Mouse (Mus musculus) gastrocnemius, postnatal 14 days (tissue): ENCODE measurements around the gene Gtf3c2. TPM values are rescaled to one million over a fixed set of nuclear protein-coding genes. Genes with fewer than 3 reads are reported as not detected.

Experiments
- DNase-seq: peaks from one replicate; pipeline ENCODE4 v3.0.0; 2021; ENCODE audit warnings: mixed read lengths
- intact Hi-C: fragments of 180-260 bp; cut with DNase I; formaldehyde crosslinking; loops from one replicate; pipeline ENCODE4 v1.15.1; 2025; ENCODE audit warnings: low total_unique reads
- total RNA-seq, 2 experiments: library from RNA; stranded (reverse); gene quantifications; 2 replicates each; pipeline ENCODE4 v1.2.3; 2021

The Gtf3c2 gene
- total RNA-seq, 2 experiments from 2014 or later: 23.2 to 28.6 TPM

- DNase-seq: no peak
- intact Hi-C loops: no loop called here
Observed at GRCm38 (mm10) chr5:31199321-31199892, 19.5 kb upstream of the Gtf3c2 start.

DNA sequence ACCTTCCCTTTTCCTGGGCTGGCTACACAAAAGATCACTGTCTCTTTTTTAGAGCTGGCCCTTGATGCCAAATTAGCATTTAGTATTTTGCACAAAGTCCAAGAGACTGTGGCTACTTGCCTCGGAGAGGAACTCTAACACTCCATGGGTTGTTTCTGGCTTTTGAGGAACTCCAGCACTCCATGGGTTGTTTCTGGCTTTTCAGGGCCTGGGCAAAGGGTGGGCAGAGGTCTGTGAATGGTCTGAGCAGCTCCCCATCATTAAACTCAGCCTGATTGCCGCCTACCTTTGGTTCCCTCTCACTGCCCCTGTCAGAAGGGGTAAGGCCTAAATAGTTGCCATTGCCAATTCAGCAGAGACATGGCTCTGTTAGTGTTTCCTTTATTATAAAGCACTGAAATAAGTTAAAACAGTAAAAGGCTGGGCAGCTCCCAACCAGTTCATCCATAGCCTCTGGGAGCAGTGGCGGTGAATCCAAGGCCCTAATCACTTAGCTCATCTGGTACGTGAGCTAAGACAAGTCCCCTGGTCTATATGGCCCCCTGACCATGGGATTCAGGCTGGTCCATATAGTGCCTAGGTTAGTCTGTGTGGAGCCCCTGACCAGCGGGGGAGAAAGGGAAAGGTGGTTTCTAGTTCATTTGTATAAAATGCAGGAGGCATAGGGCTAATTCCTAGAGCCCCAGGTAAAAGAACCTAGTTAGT, 18.8 kb upstream of the Gtf3c2 start:
- no peak for DNase-seq
- intact Hi-C loops: no loop called here

- DNase-seq: no peak
- intact Hi-C loops: no loop called here
Observed at GRCm38 (mm10) chr5:31198170-31198569, 18.2 kb upstream of the Gtf3c2 start.

- DNase-seq: no peak
- intact Hi-C loops: no loop called here
Observed at GRCm38 (mm10) chr5:31197072-31197471, 17.1 kb upstream of the Gtf3c2 start.

DNA sequence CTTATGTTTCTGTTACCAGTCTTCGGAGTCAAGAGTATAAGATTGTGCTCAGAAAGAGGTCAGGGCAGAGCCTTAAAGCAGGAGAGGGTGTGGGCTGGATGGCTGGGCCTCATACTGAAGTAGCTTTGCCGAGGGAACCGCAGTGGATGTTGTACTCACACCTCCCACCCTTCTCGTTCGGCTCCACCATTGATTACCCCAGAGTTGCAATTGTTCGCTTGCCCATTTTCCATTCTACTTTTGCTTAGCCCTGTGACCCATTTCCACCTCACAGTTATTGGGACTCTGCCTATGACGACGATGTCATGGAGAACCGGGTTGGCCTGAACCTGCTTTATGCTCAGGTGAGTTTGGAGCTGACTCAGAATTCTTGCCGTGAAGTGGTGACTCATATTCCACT, 16.3 kb upstream of the Gtf3c2 start:
- intact Hi-C loops: no loop called here
- DNase-seq: no peak

- intact Hi-C loops: no loop called here
- DNase-seq: no peak
Observed at GRCm38 (mm10) chr5:31195671-31196070, 15.7 kb upstream of the Gtf3c2 start.

- intact Hi-C loops: no loop called here
- no peak for DNase-seq
Observed at GRCm38 (mm10) chr5:31194486-31195485, 14.8 kb upstream of the Gtf3c2 start.

DNA sequence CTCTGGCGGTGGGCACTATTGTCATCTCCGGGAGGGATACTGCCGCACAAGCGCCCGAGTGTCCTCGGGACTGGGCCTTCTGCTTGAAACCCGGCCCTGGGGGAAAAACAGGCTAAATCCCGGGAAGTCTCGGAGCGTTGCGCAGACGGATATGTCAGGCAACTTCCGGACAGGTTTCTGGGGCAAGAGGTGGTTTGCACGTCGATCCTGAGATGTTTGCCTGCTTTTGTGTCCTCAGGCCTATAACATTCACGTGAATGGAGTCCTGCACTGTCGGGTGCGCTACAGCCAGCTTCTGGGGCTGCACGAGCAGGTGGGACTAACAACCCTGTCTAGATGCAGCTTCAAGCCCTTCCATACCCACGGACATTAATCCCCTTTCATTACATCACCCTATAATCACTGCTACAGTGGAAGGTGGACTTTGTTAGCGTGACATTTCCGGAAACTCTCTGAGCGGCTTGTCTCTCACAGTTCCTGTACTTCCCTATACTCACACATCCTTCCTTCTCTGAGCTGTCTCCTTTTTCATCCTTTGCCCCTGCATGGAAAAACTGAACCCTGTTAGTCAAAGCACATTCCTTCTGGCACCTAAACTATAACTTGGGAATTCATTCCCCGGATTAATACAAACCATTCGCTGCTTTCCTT, 13.8 kb upstream of the Gtf3c2 start:
- DNase-seq: no peak
- intact Hi-C loops: no loop called here

DNA sequence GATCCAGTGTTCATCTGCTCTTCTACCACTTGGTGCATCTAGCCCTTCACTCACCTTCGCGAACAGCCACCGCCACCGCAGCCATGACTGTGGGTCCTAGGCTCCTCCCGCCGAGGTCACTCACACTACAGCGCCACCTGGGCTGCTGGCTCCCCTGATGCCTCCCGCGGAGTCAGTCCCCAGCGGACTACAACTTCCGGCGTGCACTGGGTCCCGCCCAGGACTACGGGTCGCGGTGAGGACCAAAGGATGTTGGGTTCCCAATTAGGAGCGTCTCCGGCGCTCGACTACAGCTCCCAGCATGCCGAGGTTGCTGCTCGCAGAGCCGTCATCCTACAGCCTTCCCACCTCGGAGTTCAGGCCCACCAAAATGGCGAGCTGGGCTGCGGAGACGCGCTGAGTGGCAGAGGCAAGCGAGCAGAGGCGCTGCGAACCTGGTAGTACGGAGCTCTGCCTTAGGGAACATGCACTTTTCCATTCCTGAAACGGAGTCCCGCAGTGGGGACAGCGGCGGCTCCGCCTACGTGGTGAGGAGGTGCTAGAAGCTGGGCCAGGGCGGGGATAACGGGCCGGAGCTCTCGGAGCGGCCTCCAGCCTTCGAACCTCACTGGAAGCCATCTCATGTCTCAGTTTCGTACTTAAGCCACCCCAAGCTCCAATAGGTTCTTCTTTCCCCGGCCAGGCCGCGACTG, 13.1 kb upstream of the Gtf3c2 start, which contains the start of the genes Snx17 and Eif2b4:
TSS of gene Snx17 (plus strand) at position 289 of the 692 bp plus-strand sequence.
TSS of gene Eif2b4 (minus strand) at position 492 of the 692 bp plus-strand sequence.
- peak; percentile 99 for DNase-seq
- intact Hi-C loops: no loop called here

- peak; percentile 74 for DNase-seq
- intact Hi-C loops: no loop called here
Observed at GRCm38 (mm10) chr5:31192045-31192938, 12.3 kb upstream of the Gtf3c2 start.

- DNase-seq: no peak
- intact Hi-C loops: no loop called here
Observed at GRCm38 (mm10) chr5:31190201-31190600, 10.3 kb upstream of the Gtf3c2 start.

- intact Hi-C loops: no loop called here
- DNase-seq: no peak
Observed at GRCm38 (mm10) chr5:31188223-31188840, 8.4 kb upstream of the Gtf3c2 start.

GRCm38 (mm10) chr5:31183678-31184077, 3.7 kb upstream of the Gtf3c2 start:
- intact Hi-C loops: no loop called here
- no peak for DNase-seq

DNA sequence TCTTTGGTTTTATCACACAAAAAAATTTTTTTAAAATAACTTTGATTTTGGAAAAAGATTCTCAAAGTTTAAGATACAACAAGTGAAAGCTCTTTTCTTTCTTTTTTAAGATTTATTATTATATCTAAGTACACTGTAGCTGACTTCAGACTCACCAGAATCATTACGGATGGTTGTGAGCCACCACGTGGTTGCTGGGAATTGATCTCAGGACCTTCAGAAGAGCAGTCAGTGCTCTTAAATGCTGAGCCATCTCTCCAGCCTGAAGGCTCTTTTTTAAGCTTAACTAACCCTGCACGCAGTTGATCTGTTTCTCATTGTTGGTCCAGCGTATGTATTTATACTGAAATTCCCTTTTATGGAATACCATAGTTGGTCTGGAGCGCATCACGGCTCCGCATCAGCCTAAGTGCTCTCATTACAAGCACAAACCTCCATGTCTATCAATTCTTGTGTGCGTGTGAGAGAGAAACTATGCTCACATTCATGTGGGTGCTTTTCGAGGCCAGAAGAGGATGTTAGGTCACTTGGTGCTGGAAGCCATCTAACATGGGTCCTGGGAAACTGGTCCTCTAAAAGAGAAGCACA, 1.3 kb upstream of the Gtf3c2 start:
- intact Hi-C loops: no loop called here
- no peak for DNase-seq

- intact Hi-C loops: no loop called here
- no peak for DNase-seq
Observed at GRCm38 (mm10) chr5:31179301-31179765, 611 bp downstream of the Gtf3c2 start.

DNA sequence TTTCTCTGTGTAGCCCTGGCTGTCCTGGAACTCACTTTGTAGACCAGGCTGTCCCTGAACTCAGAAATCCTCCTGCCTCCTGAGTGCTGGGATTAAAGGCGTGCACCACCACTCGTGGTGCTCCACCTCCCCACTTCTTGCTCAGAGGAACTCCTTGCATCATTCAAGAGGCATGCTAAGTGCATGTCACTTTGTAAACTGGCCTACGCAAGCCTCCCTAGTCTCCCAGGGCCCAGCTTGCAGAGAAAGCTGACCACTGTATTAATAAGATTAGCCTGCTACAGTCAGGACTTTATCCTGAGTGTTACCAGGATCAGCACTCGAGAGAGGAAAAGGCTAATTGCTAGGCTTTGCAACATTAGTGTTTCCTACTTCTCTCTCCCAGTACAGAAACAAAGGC, 11.3 kb downstream of the Gtf3c2 start:
- intact Hi-C loops: no loop called here
- no peak for DNase-seq

GRCm38 (mm10) chr5:31164878-31165277, 15.1 kb downstream of the Gtf3c2 start:
- DNase-seq: no peak
- intact Hi-C loops: no loop called here
